Mouse (Mus musculus): Measurements from ENCODE around the gene Gm49391. TPM values are rescaled to one million over a fixed set of nuclear protein-coding genes. Genes with fewer than 3 reads are reported as not detected.

Gene Gm49391
- total RNA-seq (2023): 0.67 to 1.1 TPM in 2 of 4 replicates, not detected in the others

DNA sequence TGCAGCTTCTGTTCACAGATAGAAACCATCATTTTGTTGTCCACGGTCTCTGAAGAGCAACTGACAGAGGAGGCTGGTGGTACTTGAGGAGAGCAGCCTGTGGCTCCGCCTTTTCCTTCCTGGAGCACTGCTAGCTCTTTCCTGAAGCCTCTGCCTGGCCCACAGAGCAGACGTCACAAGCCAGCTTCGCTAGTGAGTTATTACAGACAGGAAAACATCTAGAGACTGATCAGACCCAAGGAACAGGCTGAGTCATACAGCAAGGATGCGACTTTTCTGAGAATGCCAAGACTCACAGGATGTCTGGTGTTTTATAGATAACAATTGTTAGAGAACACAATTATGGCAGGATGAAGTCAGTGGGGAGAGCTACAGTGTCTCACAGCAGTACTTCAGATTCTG is at the start of gene Gm49391, which contains the start of gene Ctla2a:
Gene Gm49391, minus strand, starts transcription at position 72 of the 402 bp plus-strand sequence.
Gene Ctla2a, minus strand, starts transcription at position 126 of the 402 bp plus-strand sequence.

DNA sequence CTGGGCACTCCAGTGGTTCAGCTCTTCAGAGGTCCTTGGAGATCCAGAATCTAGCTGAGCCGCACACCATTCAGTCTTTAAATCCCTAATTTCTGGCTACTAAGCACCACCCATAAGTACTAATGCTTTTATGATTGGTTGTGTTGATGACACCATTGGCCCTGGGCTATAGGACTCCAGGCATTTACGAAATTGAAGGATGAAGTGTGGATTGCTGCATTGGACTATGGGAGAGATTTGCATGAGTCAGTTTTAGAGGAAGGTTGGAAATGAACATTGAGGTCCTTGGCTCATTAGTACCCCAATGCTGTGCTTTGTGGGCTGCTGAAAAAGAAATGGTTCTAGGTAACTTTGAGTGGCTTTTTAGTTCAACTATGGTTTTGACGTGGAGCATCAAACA is 5.5 kb upstream of the Gm49391 start, which contains the start of gene Tpbpa:
Gene Tpbpa, minus strand, starts transcription at position 101 of the 400 bp plus-strand sequence.

DNA sequence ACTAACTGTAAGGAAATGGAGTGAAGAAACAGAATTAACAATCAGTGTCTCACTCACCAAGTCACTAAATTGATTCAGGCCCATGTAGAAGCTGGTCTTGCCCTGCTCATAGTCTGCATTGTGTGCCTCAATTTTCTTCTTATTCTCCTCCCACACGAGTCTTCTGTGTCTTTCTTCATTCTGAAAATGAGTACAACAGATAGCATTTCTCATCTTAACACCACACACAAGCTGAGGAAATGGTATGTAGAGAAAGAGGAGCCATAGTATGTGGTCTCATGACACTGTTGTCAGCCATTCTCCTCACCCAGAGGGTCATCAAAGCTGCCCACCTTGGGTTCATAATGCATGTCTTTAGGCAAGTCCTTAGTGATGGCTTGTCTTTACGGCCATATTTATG is 881 bp downstream of the Gm49391 start, which contains the start of gene Gm49393:
Gene Gm49393, minus strand, starts transcription at position 101 of the 400 bp plus-strand sequence.

DNA sequence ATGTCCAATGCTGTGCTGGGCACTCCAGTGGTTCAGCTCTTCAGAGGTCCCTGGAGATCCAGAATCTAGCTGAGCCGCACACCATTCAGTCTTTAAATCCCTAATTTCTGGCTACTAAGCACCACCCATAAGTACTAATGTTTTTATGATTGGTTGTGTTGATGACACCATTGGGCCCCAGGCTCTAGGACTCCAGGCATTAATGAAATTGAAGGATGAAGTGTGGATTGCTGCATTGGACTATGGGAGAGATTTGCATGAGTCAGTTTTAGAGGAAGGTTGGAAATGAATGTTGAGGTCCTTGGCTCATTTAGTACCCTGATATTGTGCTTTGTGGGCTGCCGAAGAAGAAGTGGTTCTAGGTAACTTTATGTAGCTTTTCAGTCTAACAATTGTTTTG is 31.6 kb downstream of the Gm49391 start, which contains the start of gene Tpbpb:
Gene Tpbpb, minus strand, starts transcription at position 101 of the 400 bp plus-strand sequence.

DNA sequence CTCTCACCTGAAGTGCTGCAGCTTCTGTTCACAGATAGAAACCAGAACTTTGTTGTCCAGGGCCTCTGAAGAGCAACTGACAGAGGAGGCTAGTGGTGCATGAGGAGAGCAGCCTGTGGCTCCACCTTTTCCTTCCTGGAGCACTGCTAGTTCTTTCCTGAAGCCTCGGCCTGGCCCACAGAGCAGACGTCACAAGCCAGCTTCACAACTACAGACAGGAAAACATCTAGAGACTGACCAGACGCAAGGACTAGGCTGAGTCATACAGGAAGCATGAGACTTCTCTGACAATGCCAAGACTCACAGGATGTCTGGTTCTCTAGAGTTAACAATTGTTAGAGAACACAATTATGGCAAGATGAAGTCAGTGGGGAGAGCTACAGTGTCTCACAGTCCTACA is 39.0 kb downstream of the Gm49391 start, which contains the start of gene Ctla2b:
Gene Ctla2b, minus strand, starts transcription at position 120 of the 400 bp plus-strand sequence.

DNA sequence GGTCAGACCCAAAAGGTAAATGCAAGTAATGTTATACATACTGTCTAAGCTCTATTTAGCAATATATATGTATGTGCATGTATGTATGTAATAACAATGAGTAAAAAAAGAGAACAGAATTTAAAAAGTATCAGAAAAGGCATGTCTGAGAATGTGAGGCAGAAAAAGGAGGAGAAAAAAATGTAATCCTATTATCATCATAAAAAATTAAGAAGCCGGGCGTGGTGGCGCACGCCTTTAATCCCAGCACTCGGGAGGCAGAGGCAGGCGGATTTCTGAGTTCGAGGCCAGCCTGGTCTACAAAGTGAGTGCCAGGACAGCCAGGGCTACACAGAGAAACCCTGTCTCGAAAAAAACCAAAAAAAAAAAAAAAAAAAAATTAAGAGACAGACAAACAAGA is 39.6 kb downstream of the Gm49391 start, which contains the start of gene Gm49392:
Gene Gm49392, minus strand, starts transcription at position 101 of the 400 bp plus-strand sequence.

DNA sequence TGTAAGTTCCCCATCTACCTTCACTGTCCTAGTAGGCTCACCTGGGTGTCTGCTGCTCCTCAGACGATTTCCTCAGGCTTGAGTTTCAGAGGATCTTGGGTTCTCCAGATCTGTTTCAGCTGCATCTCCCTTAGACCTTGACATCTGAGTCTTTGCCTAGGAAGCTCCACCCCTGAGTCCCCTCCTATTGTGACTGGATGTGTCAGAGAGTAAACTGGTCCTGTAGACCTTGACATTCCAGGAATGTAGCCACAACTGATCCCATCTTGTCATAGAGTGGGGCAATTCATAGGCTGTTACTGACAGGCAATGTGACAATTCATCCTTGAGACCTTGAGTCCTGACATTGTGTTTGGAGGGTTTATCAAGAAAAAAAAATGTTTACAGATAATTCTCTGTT is 72.1 kb downstream of the Gm49391 start, which contains the start of gene 4930486L24Rik:
Gene 4930486L24Rik, minus strand, starts transcription at position 195 of the 400 bp plus-strand sequence.

Other genes with a start within 250 kb of the Gm49391 start
- not detected in 4 replicates for gene BC051665, start 150.2 kb downstream of the Gm49391 start, total RNA-seq (2023)
- 0.45 TPM in 1 of 4 replicates, not detected in the others for gene Ctsll3, start 133.7 kb downstream of the Gm49391 start, total RNA-seq (2023)
- gene 4930486L24Rik, start 72.1 kb downstream of the Gm49391 start, total RNA-seq (2023): not detected in 4 replicates
- gene Gm49392, start 39.7 kb downstream of the Gm49391 start, total RNA-seq (2023): not detected in 4 replicates
- gene Ctla2b, start 39.1 kb downstream of the Gm49391 start, total RNA-seq (2023): 0.98 to 1.3 TPM in 2 of 4 replicates, not detected in the others
- not detected in 4 replicates for gene Tpbpb, start 31.7 kb downstream of the Gm49391 start, total RNA-seq (2023)
- gene Gm49393, start 981 bp downstream of the Gm49391 start, total RNA-seq (2023): not detected in 4 replicates
- 2.4 to 6.2 TPM (median 4.2 TPM) in 4 replicates for gene Ctla2a, start 54 bp upstream of the Gm49391 start, total RNA-seq (2023)
- gene Tpbpa, start 5.4 kb upstream of the Gm49391 start, total RNA-seq (2023): not detected in 4 replicates
- gene Ctsj, start 69.4 kb upstream of the Gm49391 start, total RNA-seq (2023): not detected in 4 replicates
- gene Ctsq, start 104.1 kb upstream of the Gm49391 start, total RNA-seq (2023): not detected in 4 replicates
- not detected in 4 replicates for gene Ctsr, start 227.7 kb upstream of the Gm49391 start, total RNA-seq (2023)

Data from B cell, adult 62 days (primary cell).